Mouse (Mus musculus) limb, embryonic 15.5 days (tissue): ENCODE results near the gene Ralgapa1. TPM values are rescaled to one million over a fixed set of nuclear protein-coding genes. Genes with fewer than 3 reads are reported as not detected.

Experiments
- ATAC-seq: fragments of 200-750 bp; cut with Nextera tagmentation; 2 replicates; pipeline ENCODE4 v1.8.0; 2017; ENCODE audit warnings: low read depth, moderate TSS enrichment; ENCODE audit not compliant: insufficient number of reproducible peaks, low FRiP score, low TSS enrichment
- H3K27ac ChIP-seq: fragments of 300-500 bp; sonication (generic); 2 replicates; pipeline ENCODE4 v1.5.1; 2015; ENCODE audit warnings: moderate library complexity, mild to moderate bottlenecking, inconsistent platforms
- H3K27me3 ChIP-seq: fragments of 300-500 bp; sonication (generic); 2 replicates; pipeline ENCODE4 v1.6.1; 2015; ENCODE audit warnings: inconsistent platforms
- H3K36me3 ChIP-seq: fragments of 300-500 bp; sonication (generic); 2 replicates; pipeline ENCODE4 v1.6.1; 2015; ENCODE audit warnings: inconsistent platforms
- H3K4me1 ChIP-seq: fragments of 300-500 bp; sonication (generic); 2 replicates; pipeline ENCODE4 v1.6.1; 2015; ENCODE audit warnings: inconsistent platforms
- H3K4me2 ChIP-seq: fragments of 300-500 bp; sonication (generic); 2 replicates; pipeline ENCODE4 v1.6.1; 2015; ENCODE audit warnings: mild to moderate bottlenecking, inconsistent platforms
- H3K4me3 ChIP-seq: fragments of 300-500 bp; sonication (generic); 2 replicates; pipeline ENCODE4 v1.5.1; 2015; ENCODE audit warnings: mild to moderate bottlenecking, inconsistent platforms
- H3K9ac ChIP-seq: fragments of 300-500 bp; sonication (generic); 2 replicates; pipeline ENCODE4 v1.6.1; 2015; ENCODE audit warnings: inconsistent platforms
- H3K9me3 ChIP-seq: fragments of 300-500 bp; sonication (generic); 2 replicates; pipeline ENCODE4 v1.6.1; 2016; ENCODE audit warnings: inconsistent platforms
- WGBS: fragments of 180-500 bp; shearing (Covaris S2); methylation state at CpG from one replicate; pipeline ENCODE4 v1.1.7; 2015; 5-methylcytosine and 5-hydroxymethylcytosine counted together
- polyA plus RNA-seq: library from polyadenylated mRNA; unstranded; fragments of >200 nt; fragmentation: Nextera tagmentation; extraction: Ambion mirVana; gene quantifications from 2 replicates; pipeline ENCODE4 v1.2.1, GENCODE M21; 2015

The Ralgapa1 gene
- polyA plus RNA-seq, 1 experiment from 2014 or later = 19.0 TPM

DNA sequence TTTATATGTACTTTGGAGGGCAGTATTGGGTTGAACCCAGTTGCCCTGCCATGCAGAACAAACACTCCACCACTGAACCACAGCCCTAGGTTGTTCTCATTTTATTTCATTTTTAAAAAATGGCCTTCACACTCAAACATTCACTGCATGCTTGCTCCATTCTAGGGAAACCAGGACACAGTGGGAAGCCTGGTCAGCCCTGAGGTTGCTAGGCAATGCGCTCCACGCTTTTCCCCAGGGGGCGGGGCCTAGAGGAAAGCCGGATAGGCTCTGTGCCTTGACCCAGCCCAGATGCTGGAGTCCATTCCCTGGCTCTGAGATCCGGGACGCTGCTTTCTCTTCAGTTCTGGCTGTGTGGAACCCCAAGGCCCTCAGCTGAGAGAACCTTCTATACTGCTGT is 247.2 kb downstream of the Ralgapa1 start:
- H3K36me3 ChIP-seq = no peaks in the 10 kb centered on the region
- 6% methylated on average over 6 of the region's 6 CpGs for WGBS
- no peak overlapping the region for H3K4me3 ChIP-seq
- H3K27ac ChIP-seq = no peak overlapping the region
- ATAC-seq = peak; percentile 69; the same call in 1 of the 2 replicates
- H3K9me3 ChIP-seq = no peaks in the 10 kb centered on the region
- no peak overlapping the region for H3K4me2 ChIP-seq
- H3K27me3 ChIP-seq = no peaks in the 10 kb centered on the region
- H3K9ac ChIP-seq = no peak overlapping the region
- H3K4me1 ChIP-seq = no peaks in the 10 kb centered on the region

DNA sequence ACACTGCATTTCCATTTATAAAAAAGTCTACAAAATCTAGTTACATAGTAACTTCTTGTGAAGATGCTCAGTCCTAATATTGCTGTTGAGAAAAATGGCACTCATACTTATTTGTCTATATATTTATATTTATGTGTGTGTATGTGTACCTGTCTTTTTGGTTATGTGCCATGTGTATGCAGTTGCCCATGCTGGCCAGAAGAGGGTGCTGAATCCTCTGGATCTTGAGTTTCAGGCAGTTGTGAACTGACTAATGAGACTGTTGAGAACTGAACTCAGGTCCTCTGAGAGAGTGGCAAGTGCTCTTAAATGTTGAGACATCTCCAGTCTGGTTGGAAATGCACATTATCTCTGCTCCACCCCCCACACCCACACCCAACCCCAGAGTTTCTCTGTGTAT is 247.9 kb downstream of the Ralgapa1 start:
- H3K4me3 ChIP-seq = no peak overlapping the region
- H3K9me3 ChIP-seq = no peaks in the 10 kb centered on the region
- H3K9ac ChIP-seq = no peak overlapping the region
- no peak overlapping the region for H3K27ac ChIP-seq
- H3K36me3 ChIP-seq = no peaks in the 10 kb centered on the region
- H3K4me2 ChIP-seq = no peak overlapping the region
- no peak for ATAC-seq
- H3K4me1 ChIP-seq = no peaks in the 10 kb centered on the region
- H3K27me3 ChIP-seq = no peaks in the 10 kb centered on the region

DNA sequence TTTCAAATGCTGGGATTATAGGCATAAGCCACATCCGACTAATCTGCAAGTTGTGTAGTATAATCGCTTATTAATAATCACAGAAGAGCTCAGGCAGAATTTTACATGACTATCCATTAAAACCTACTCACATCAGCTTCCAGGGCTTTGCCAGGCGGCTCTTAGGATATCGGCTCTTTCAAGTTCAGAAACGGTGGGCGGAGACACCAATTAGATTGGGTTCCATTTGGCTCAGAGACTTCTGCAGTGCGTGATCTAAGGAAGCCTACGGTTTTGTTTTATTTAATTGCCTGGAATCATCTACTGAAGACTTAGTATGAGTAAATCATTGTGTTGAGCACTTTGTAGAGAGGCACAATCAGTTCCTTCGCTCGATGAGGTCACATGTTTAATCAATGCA is 249.3 kb downstream of the Ralgapa1 start:
- no peak overlapping the region for H3K27ac ChIP-seq
- H3K4me1 ChIP-seq = no peaks in the 10 kb centered on the region
- ATAC-seq = no peak
- no peak overlapping the region for H3K4me3 ChIP-seq
- no peaks in the 10 kb centered on the region for H3K36me3 ChIP-seq
- H3K9me3 ChIP-seq = no peaks in the 10 kb centered on the region
- no peak overlapping the region for H3K4me2 ChIP-seq
- no peaks in the 10 kb centered on the region for H3K27me3 ChIP-seq
- no peak overlapping the region for H3K9ac ChIP-seq
- WGBS = 76% methylated on average over 10 of the region's 10 CpGs

DNA sequence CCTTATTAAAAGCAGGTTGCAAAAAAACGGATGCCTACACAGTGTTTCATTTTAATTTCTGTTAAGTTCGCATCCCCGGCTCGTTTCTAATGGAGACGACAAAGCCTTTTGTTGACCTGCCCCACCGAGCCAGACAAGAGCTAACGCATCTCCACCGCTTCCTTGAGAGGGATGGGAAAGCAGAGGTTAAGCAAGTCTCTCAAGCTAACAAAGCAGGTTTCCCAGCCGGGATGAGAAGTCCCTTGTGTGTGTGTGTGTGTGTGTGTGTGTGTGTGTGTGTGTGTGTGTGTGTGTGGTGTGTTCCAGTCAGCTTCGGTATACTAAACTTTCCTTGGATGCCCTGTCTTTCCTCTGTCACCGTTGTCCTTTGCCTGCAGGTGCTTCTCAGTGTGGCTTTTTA is 249.8 kb downstream of the Ralgapa1 start:
- Histone ChIP-seq H3K4me3 (no peak overlapping the region), H3K9me3 (no peaks in the 10 kb centered on the region), H3K27ac (no peak overlapping the region), H3K27me3 (no peaks in the 10 kb centered on the region), H3K9ac (no peak overlapping the region), H3K36me3 (no peaks in the 10 kb centered on the region), H3K4me2 (no peak overlapping the region), H3K4me1 (no peaks in the 10 kb centered on the region)
- no peak for ATAC-seq
- 82% methylated on average over 11 of the region's 11 CpGs for WGBS

DNA sequence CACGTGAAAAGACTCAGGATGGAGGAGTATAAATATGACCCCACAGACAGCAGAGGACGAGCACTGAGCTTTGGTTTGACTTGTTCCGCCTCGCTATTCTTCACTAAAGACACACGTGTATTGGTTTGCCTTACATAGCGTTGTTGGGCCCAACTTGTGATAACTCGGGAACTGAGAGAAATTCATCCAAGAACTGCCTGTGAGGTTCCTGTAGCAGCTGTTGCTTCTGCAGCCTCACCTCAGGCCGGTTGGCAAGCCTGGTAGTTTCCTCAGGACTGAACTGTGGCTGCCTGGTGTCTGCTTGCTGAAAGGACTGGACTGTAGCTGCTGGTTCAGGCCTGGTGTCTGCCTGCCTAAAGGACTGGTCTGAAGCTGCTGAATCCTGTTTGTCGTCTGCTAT is 250.3 kb downstream of the Ralgapa1 start:
- Histone ChIP-seq H3K27ac (no peak overlapping the region), H3K4me3 (no peak overlapping the region), H3K36me3 (no peaks in the 10 kb centered on the region), H3K9me3 (no peaks in the 10 kb centered on the region), H3K4me1 (no peaks in the 10 kb centered on the region), H3K4me2 (no peak overlapping the region), H3K27me3 (no peaks in the 10 kb centered on the region), H3K9ac (no peak overlapping the region)
- 85% methylated on average over 9 of the region's 9 CpGs for WGBS
- no peak for ATAC-seq

DNA sequence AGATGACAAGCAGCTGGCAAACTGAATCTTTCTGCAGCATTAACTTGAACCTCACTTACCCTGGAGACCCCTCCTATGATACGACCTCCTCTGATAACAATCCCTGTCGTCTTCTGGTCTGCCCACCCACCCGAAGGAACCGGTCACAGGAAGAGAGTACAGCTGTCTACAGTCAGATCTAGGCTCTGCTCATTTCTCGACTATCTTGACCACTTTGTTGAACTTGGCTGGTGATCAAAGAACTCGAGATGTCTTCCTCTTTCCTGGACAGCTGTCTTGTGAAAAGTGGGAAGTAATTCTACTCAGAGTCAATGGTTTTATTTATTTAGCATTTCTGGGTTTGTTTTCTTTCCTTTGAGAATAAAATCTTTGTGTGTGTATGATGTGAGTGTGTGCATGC is 251.3 kb downstream of the Ralgapa1 start:
- Histone ChIP-seq H3K4me2 (no peak overlapping the region), H3K9ac (no peak overlapping the region), H3K4me1 (no peaks in the 10 kb centered on the region), H3K27me3 (no peaks in the 10 kb centered on the region), H3K36me3 (no peaks in the 10 kb centered on the region), H3K9me3 (no peaks in the 10 kb centered on the region), H3K4me3 (no peak overlapping the region), H3K27ac (no peak overlapping the region)
- no peak for ATAC-seq
- WGBS = 62% methylated on average over 6 of the region's 6 CpGs

DNA sequence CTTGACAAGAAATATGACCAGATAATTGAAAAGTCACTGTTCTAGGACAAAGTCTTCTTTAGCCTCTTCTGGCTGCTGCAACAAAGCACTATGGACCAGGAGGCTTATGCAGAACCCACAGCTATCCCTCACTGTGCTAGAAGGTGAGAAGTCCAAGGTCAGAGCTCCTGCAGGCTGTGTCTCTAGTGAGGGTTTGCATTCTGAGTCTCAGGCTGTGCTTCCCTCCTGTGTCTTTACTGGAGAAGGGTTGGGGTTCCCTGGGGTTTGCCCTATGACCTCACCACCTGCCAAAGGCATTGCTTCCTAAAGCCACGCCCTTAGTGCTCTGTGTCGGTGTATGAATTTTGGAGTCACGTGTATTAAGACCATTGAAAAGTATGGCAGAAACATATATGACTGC is 252.5 kb downstream of the Ralgapa1 start:
- no peaks in the 10 kb centered on the region for H3K27me3 ChIP-seq
- no peaks in the 10 kb centered on the region for H3K36me3 ChIP-seq
- H3K4me2 ChIP-seq = no peak overlapping the region
- no peak overlapping the region for H3K4me3 ChIP-seq
- no peaks in the 10 kb centered on the region for H3K4me1 ChIP-seq
- 85% methylated on average over 3 of the region's 3 CpGs for WGBS
- no peak for ATAC-seq
- H3K27ac ChIP-seq = no peak overlapping the region
- H3K9ac ChIP-seq = no peak overlapping the region
- no peaks in the 10 kb centered on the region for H3K9me3 ChIP-seq

DNA sequence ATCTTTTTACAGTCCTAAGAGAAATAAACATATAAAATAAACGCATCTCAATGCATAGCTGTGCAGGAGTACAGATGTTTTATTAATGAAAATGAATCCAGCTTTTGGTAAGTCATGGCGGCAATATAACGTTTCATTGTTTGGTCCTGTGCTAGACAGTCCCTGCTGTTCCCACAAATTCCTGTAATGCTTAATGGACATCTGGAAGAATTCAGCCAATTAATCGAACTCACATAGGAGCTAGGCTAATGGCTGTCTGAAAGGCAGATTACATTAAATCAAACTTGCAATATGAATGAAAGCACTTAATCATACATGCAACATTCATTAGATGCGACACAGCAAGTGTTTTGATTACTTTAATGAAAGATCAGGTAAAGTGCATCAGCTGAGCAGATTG is 254.1 kb downstream of the Ralgapa1 start:
- Histone ChIP-seq H3K4me2 (no peak overlapping the region), H3K4me1 (no peaks in the 10 kb centered on the region), H3K36me3 (no peaks in the 10 kb centered on the region), H3K4me3 (no peak overlapping the region), H3K9ac (no peak overlapping the region), H3K27ac (no peak overlapping the region), H3K9me3 (no peaks in the 10 kb centered on the region), H3K27me3 (no peaks in the 10 kb centered on the region)
- 42% methylated on average over 5 of the region's 5 CpGs for WGBS
- ATAC-seq = no peak

DNA sequence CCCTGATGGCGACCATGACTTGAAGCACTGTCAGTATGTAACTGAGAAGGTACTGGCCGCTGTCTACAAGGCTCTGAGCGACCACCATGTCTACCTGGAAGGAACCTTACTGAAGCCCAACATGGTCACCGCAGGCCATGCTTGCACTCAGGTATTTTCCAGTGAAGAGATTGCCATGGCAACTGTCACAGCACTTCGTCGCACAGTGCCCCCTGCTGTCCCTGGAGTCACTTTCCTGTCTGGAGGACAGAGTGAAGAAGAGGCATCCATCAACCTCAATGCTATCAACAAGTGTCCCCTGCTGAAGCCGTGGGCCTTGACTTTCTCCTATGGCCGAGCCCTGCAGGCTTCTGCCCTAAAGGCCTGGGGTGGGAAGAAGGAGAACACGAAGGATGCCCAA is 255.1 kb downstream of the Ralgapa1 start:
- no peak overlapping the region for H3K4me3 ChIP-seq
- H3K9me3 ChIP-seq = no peaks in the 10 kb centered on the region
- 74% methylated on average over 9 of the region's 9 CpGs for WGBS
- ATAC-seq = no peak
- no peaks in the 10 kb centered on the region for H3K36me3 ChIP-seq
- no peak overlapping the region for H3K9ac ChIP-seq
- H3K27ac ChIP-seq = no peak overlapping the region
- no peaks in the 10 kb centered on the region for H3K4me1 ChIP-seq
- no peak overlapping the region for H3K4me2 ChIP-seq
- H3K27me3 ChIP-seq = no peaks in the 10 kb centered on the region

DNA sequence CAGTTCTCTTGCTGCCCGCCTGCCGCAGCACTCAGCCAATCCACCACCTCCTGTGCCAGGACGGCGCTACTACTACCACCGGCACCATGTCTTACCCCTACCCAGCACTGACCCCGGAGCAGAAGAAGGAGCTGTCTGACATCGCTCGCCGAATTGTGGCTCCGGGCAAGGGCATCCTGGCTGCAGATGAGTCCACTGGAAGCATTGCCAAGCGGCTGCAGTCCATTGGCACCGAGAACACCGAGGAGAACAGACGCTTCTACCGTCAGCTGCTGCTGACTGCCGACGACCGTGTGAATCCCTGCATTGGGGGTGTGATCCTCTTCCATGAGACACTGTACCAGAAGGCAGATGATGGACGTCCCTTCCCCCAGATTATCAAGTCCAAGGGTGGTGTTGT is 255.8 kb downstream of the Ralgapa1 start, which contains the start of gene Aldoart2:
Gene Aldoart2, plus strand, starts transcription at position 34 of the 400 bp plus-strand sequence.
- no peak within 1 kb of the TSS for H3K4me2 ChIP-seq
- 95% methylated on average over 19 of the region's 19 CpGs for WGBS
- no peak within 1 kb of the TSS for H3K27ac ChIP-seq
- H3K4me1 ChIP-seq = no peaks in the 10 kb centered on the region
- no peak for ATAC-seq
- no peaks in the 10 kb centered on the region for H3K27me3 ChIP-seq
- no peaks in the 10 kb centered on the region for H3K9me3 ChIP-seq
- no peaks in the 10 kb centered on the region for H3K36me3 ChIP-seq
- H3K4me3 ChIP-seq = no peak within 1 kb of the TSS
- H3K9ac ChIP-seq = no peak within 1 kb of the TSS

DNA sequence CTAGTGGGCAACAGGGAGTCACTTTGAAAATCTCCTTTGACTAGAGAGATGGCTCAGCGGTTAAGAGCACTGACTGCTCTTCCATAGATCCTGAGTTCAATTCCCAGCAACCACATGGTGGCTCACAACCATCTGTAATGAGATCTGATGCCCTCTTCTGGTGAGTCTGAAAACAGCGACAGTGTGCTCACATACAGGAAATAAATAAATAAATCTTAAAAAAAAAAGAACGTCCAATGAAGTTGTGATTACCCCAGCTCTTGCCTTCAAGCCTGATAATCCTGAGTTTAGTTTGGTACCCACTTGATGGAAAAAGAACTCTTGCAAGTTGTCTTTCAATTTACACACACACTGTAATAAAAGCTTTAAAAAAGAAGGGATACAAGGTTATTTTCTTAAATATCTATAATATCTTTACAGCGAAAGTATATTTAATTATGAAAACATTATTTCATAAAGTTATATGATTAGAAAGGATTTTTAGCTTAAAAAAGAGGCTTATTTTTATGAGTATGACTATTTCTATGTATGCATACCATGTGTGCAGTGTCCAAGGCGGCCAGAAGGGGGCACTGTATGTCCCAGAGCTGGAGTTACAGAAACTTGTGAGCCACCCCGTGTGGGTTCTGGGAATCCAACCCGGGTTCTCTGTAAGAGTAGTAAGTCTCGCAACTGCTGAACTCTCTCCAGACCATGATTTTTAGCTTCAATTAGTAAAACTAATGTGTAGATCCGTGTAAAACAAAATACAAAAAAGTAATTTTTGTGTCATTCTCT is 256.6 kb downstream of the Ralgapa1 start:
- H3K4me2 ChIP-seq = no peak overlapping the region

DNA sequence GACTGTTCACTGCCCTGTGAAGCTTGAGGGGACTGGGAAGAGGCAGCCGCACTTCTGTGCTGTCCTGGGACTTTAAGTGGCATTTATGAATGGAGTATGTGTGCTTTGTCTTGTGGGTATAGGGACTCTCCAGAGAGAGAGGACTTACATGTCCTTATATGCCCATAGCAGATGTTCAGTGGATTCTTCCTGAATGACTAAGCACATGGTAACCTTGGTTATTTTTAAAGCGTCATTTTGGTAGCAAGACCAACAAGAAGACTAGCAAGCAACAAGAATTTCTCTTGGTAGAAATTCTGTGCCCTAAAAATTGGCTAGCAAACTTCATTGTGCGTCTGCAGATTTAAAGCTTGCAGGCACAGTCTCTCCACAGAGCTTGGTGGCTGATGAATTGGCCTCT is 257.2 kb downstream of the Ralgapa1 start:
- Histone ChIP-seq H3K9ac (no peak overlapping the region), H3K4me2 (no peak overlapping the region), H3K27me3 (no peaks in the 10 kb centered on the region), H3K4me3 (no peak overlapping the region), H3K27ac (no peak overlapping the region), H3K4me1 (no peaks in the 10 kb centered on the region), H3K9me3 (no peaks in the 10 kb centered on the region), H3K36me3 (no peaks in the 10 kb centered on the region)
- ATAC-seq = no peak
- WGBS = 94% methylated on average over 3 of the region's 3 CpGs

More for the DNA sequence above, 256.6 kb downstream of the Ralgapa1 start:
- Histone ChIP-seq H3K9ac (no peak overlapping the region), H3K36me3 (no peaks in the 10 kb centered on the region), H3K4me3 (no peak overlapping the region), H3K4me1 (no peaks in the 10 kb centered on the region), H3K27ac (no peak overlapping the region), H3K9me3 (no peaks in the 10 kb centered on the region), H3K27me3 (no peaks in the 10 kb centered on the region)
- no peak for ATAC-seq
- 85% methylated on average over 9 of the region's 9 CpGs for WGBS
